Mouse (Mus musculus) E14TG2a.4 (cell line): Measurements from ENCODE around the gene Hip1.

Experiments used
- CTCF ChIP-seq: conservative IDR thresholded peaks from 2 replicates; pipeline ENCODE4 v1.5.1; 2014; ENCODE audit warnings: low read length
- POU5F1 ChIP-seq: IDR thresholded peaks from 2 replicates; pipeline ENCODE4 v1.6.1; 2014; ENCODE audit warnings: low read length, borderline replicate concordance

DNA sequence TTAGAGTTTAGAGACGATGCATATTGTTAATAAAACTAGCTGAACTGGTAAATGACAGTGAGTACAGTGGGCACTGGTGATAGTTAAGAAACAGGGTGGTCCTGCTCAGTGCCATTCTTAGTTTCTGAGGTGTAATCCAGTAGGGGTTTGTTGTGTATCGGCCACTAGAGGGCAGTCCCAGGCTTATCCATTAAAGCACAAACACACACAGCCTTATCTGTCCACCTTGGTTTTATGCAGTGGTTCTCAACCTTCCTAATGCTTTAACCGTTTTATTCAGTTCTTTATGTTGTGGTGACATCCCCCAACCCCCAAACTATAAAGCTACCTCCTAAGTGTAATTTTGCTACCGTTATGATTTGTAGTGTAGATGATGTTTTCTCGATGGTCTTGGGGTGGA, 149.1 kb downstream of the Hip1 start:
- peak; percentile 72 for TF ChIP-seq CTCF
- no peak for TF ChIP-seq POU5F1
